Mouse (Mus musculus) MEL (cell line): ENCODE data around the gene Plekhg6. TPM values are rescaled to one million over a fixed set of nuclear protein-coding genes. Genes with fewer than 3 reads are reported as not detected.

Source experiments
- DNase-seq: peaks from one replicate; pipeline ENCODE4 v3.0.0; 2011; ENCODE audit warnings: low read depth, low spot score
- H3K27ac ChIP-seq: 2 replicates; pipeline ENCODE4 v1.5.1; 2012; ENCODE audit warnings: low read depth, mild to moderate bottlenecking, control low read depth, low read length, moderate library complexity; ENCODE audit not compliant: control insufficient read depth
- H3K27me3 ChIP-seq, 2 experiments: fragments of 150-350 bp in 1 of 2; sonication (generic) in 1 of 2; 2 replicates each; pipeline ENCODE4 v1.6.1; 2012; ENCODE audit warnings: low read length in 2 of 2, mild to moderate bottlenecking in 2 of 2, improper control_type of control experiment in 1 of 2, moderate library complexity in 1 of 2; ENCODE audit not compliant: insufficient read depth in 2 of 2, control insufficient read depth in 1 of 2
- H3K36me3 ChIP-seq, 2 experiments: 2 replicates each; pipeline ENCODE4 v1.6.1; 2012 to 2014; ENCODE audit warnings: low read length in 2 of 2, improper control_type of control experiment in 1 of 2, inconsistent platforms in 1 of 2, mild to moderate bottlenecking in 1 of 2; ENCODE audit not compliant: insufficient read depth in 2 of 2, control insufficient read depth in 1 of 2
- H3K4me1 ChIP-seq, 2 experiments: fragments of 150-350 bp in 1 of 2; sonication (generic) in 1 of 2; 2 replicates each; pipeline ENCODE4 v1.6.1; 2012; ENCODE audit warnings: low read length in 2 of 2, improper control_type of control experiment in 1 of 2, mild to moderate bottlenecking in 1 of 2; ENCODE audit not compliant: insufficient read depth in 2 of 2, control insufficient read depth in 1 of 2
- H3K4me3 ChIP-seq, 2 experiments: fragments of 150-350 bp in 1 of 2; sonication (generic) in 1 of 2; 2 replicates each; pipeline ENCODE4 v1.5.1; 2012; ENCODE audit warnings: low read depth in 2 of 2, low read length in 2 of 2, mild to moderate bottlenecking in 2 of 2, moderate library complexity in 2 of 2, control low read depth in 1 of 2, improper control_type of control experiment in 1 of 2; ENCODE audit not compliant: control insufficient read depth in 1 of 2, insufficient read depth in 1 of 2
- H3K79me2 ChIP-seq: 2 replicates; pipeline ENCODE4 v1.6.1; 2012; ENCODE audit warnings: mild to moderate bottlenecking, low read length, moderate library complexity; ENCODE audit not compliant: control insufficient read depth, poor library complexity, insufficient read depth
- H3K9ac ChIP-seq: 2 replicates; pipeline ENCODE4 v1.6.1; 2012; ENCODE audit warnings: low read depth, mild to moderate bottlenecking, control low read depth, low read length, moderate library complexity; ENCODE audit not compliant: control insufficient read depth, poor library complexity, severe bottlenecking
- H3K9me3 ChIP-seq: fragments of 150-350 bp; sonication (generic); replicated peaks from 2 replicates; pipeline ENCODE4 v1.6.1; 2012; ENCODE audit warnings: mild to moderate bottlenecking, low read length, improper control_type of control experiment, moderate library complexity; ENCODE audit not compliant: insufficient read depth
- CHD2 ChIP-seq: IDR thresholded peaks from 2 replicates; pipeline ENCODE4 v1.6.1; 2011; ENCODE audit warnings: low read length, improper control_type of control experiment
- CTCF ChIP-seq, 3 experiments: IDR thresholded peaks in 2 of 3; conservative IDR thresholded peaks in 1 of 3; 2 replicates each; pipeline ENCODE4 v1.5.1; 2011 to 2012; ENCODE audit warnings: low read length in 3 of 3, low read depth in 2 of 3, mild to moderate bottlenecking in 2 of 3, improper control_type of control experiment in 1 of 3, inconsistent platforms in 1 of 3, mixed read lengths in 1 of 3, moderate library complexity in 1 of 3; ENCODE audit not compliant: control insufficient read depth in 1 of 3, insufficient read depth in 1 of 3, poor library complexity in 1 of 3, severe bottlenecking in 1 of 3
- E2F4 ChIP-seq: IDR thresholded peaks from 2 replicates; pipeline ENCODE4 v1.6.1; 2011; ENCODE audit warnings: low read depth, low read length, improper control_type of control experiment, borderline replicate concordance
- EP300 ChIP-seq, 2 experiments: IDR thresholded peaks; 2 replicates each; pipeline ENCODE4 v1.6.1; 2011; ENCODE audit warnings: improper control_type of control experiment in 2 of 2, low read length in 2 of 2, low read depth in 1 of 2, mild to moderate bottlenecking in 1 of 2
- GABPA ChIP-seq: IDR thresholded peaks from 2 replicates; pipeline ENCODE4 v1.6.1; 2012; ENCODE audit warnings: low read depth, mild to moderate bottlenecking, inconsistent platforms, low read length, improper control_type of control experiment, moderate library complexity
- GATA1 ChIP-seq: IDR thresholded peaks from 2 replicates; pipeline ENCODE4 v1.6.1; 2011; ENCODE audit warnings: low read depth, low read length, improper control_type of control experiment
- HCFC1 ChIP-seq: IDR thresholded peaks from 2 replicates; pipeline ENCODE4 v1.6.1; 2012; ENCODE audit warnings: low read depth, mild to moderate bottlenecking, inconsistent platforms, low read length, improper control_type of control experiment, moderate library complexity
- MAFK ChIP-seq: IDR thresholded peaks from 2 replicates; pipeline ENCODE4 v1.6.1; 2011; ENCODE audit warnings: low read depth, mild to moderate bottlenecking, low read length, improper control_type of control experiment, borderline replicate concordance
- MAX ChIP-seq: IDR thresholded peaks from 2 replicates; pipeline ENCODE4 v1.6.1; 2011; ENCODE audit warnings: low read length, improper control_type of control experiment
- MXI1 ChIP-seq: IDR thresholded peaks from 2 replicates; pipeline ENCODE4 v1.6.1; 2011; ENCODE audit warnings: mild to moderate bottlenecking, low read depth, low read length, improper control_type of control experiment
- MYB ChIP-seq: IDR thresholded peaks from 2 replicates; pipeline ENCODE4 v1.6.1; 2011; ENCODE audit warnings: mild to moderate bottlenecking, low read depth, low read length, improper control_type of control experiment
- NELFE ChIP-seq: IDR thresholded peaks from 2 replicates; pipeline ENCODE4 v1.6.1; 2011; ENCODE audit warnings: low read depth, low read length, improper control_type of control experiment
- NRF1 ChIP-seq: IDR thresholded peaks from 2 replicates; pipeline ENCODE4 v1.6.1; 2014; ENCODE audit warnings: low read depth, mild to moderate bottlenecking, inconsistent platforms, low read length, improper control_type of control experiment, moderate library complexity; ENCODE audit not compliant: poor library complexity, insufficient read depth, severe bottlenecking
- POLR2A ChIP-seq, 2 experiments: IDR thresholded peaks; 2 replicates each; pipeline ENCODE4 v1.6.1; 2011 to 2012; ENCODE audit warnings: low read length in 2 of 2, mild to moderate bottlenecking in 2 of 2, control low read depth in 1 of 2, improper control_type of control experiment in 1 of 2, low read depth in 1 of 2, moderate library complexity in 1 of 2; ENCODE audit not compliant: control insufficient read depth in 1 of 2, insufficient read depth in 1 of 2, poor library complexity in 1 of 2
- POLR2AphosphoS2 ChIP-seq: IDR thresholded peaks from 2 replicates; pipeline ENCODE4 v1.6.1; 2011; ENCODE audit warnings: low read length, improper control_type of control experiment
- POLR2AphosphoS5 ChIP-seq: IDR thresholded peaks from 2 replicates; pipeline ENCODE4 v1.6.1; 2012; ENCODE audit warnings: low read depth, borderline replicate concordance, mild to moderate bottlenecking, inconsistent platforms, low read length, moderate library complexity, mixed read lengths
- RAD21 ChIP-seq: IDR thresholded peaks from 2 replicates; pipeline ENCODE4 v1.6.1; 2011; ENCODE audit warnings: mild to moderate bottlenecking, low read depth, low read length, improper control_type of control experiment
- SMC3 ChIP-seq: IDR thresholded peaks from 2 replicates; pipeline ENCODE4 v1.6.1; 2011; ENCODE audit warnings: low read depth, low read length, improper control_type of control experiment
- TAL1 ChIP-seq: IDR thresholded peaks from 2 replicates; pipeline ENCODE4 v1.6.1; 2012; ENCODE audit warnings: mild to moderate bottlenecking, inconsistent platforms, low read length, moderate library complexity, mixed read lengths
- UBTF ChIP-seq: IDR thresholded peaks from 2 replicates; pipeline ENCODE4 v1.6.1; 2012; ENCODE audit warnings: low read depth, mild to moderate bottlenecking, inconsistent platforms, low read length, improper control_type of control experiment, moderate library complexity, borderline replicate concordance; ENCODE audit not compliant: insufficient read depth
- ZC3H11A ChIP-seq: IDR thresholded peaks from 2 replicates; pipeline ENCODE4 v1.6.1; 2012; ENCODE audit warnings: low read depth, mild to moderate bottlenecking, inconsistent platforms, low read length, improper control_type of control experiment
- ZKSCAN1 ChIP-seq: IDR thresholded peaks from 2 replicates; pipeline ENCODE4 v1.6.1; 2012; ENCODE audit warnings: low read depth, mild to moderate bottlenecking, inconsistent platforms, low read length, improper control_type of control experiment, moderate library complexity
- ZMIZ1 ChIP-seq: IDR thresholded peaks from 2 replicates; pipeline ENCODE4 v1.6.1; 2012; ENCODE audit warnings: low read depth, mild to moderate bottlenecking, inconsistent platforms, low read length, improper control_type of control experiment, moderate library complexity
- polyA plus RNA-seq, 2 experiments: library from polyadenylated mRNA; stranded (reverse) in 1 of 2; unstranded in 1 of 2; fragments of >175 nt in 1 of 2; fragments of >200 nt in 1 of 2; gene quantifications; 2 replicates each; pipeline versions ENCODE4 v1.2.1 to v1.2.4; 2012; ENCODE audit warnings: low replicate concordance in 2 of 2, low read depth in 1 of 2; ENCODE audit not compliant: insufficient read length in 2 of 2, insufficient read depth in 1 of 2, missing spikeins in 1 of 2
- total RNA-seq: library from RNA; depleted of rRNA; stranded (reverse); fragments of 300-350 nt; gene quantifications from 2 replicates; pipeline ENCODE4 v1.2.3, GENCODE M21; 2012

Plekhg6 gene
- total and polyA plus RNA-seq, 3 experiments = 0.13 TPM; not detected in 2

DNA sequence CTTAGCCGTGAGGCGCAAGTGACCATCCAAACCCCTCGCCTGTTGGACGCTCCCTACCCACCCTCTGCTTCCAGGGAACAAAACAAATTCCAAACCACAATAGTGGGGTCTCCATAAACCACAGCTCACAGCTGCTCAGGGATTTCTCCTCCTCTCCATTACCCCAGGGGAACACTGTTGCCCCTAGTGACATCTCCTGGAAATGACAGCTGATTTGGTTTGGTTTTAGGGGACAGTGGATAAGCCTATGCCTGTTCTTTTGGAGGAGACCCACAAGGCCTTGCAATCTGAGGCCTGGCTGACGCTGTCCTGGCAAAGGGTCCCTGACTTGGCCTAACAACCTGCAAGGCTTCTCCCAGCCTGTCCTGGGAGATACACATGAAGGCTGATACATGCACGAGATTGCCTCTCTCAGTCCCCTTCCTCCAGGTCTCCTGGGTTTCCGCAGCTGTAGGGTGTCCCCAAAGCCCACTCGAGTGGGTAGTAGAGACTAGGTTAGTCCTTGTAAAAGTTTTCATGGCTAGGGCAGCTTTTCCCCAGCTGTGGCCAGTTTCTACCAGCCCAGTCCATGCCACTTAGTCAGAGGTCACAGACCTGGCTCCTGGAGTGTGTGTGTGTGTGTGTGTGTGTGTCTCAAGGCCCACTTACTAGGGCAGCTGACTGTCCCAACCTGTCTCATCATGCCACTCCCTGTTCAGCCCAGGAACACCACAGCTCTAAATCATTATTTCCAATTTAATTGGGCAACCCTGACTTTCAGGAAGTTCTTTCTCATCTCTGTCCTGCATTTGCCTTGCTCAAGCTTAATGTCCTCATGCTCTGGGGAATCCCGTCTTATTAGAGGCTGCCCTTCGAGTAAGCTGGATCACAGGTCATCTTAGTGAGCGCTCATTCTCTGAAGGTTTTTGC is 4.7 kb upstream of the Plekhg6 start:
- H3K9me3 ChIP-seq = no peaks in the 10 kb centered on the region
- H3K4me1 ChIP-seq = no peaks in the 10 kb centered on the region
- H3K79me2 ChIP-seq = no peaks in the 10 kb centered on the region
- H3K9ac ChIP-seq = no peak overlapping the region
- peak; percentile 40 for DNase-seq
- peaks cover 0 to 2% of the 10 kb centered on the region in 2 experiments; a peak in 2 of 4 replicates for H3K27me3 ChIP-seq
- peak; percentile 37 to 72 (median 54) for TF ChIP-seq CTCF (IDR thresholded peaks at IDR 0.05 in 2 of 3, conservative IDR thresholded peaks at IDR 0.05 in 1 of 3; ENCODE audit: control insufficient read depth in 1 of 3, insufficient read depth in 1 of 3, low read depth in 2 of 3, low read length in 3 of 3, poor library complexity in 1 of 3, severe bottlenecking in 1 of 3)
- TF ChIP-seq SMC3 = peak; percentile 24
- TF ChIP-seq HCFC1 = no peak
- TF ChIP-seq NRF1 = no peak
- TF ChIP-seq RAD21 = peak; percentile 18
- no peak overlapping the region for H3K4me3 ChIP-seq
- H3K27ac ChIP-seq = no peak overlapping the region
- no peaks in the 10 kb centered on the region for H3K36me3 ChIP-seq

DNA sequence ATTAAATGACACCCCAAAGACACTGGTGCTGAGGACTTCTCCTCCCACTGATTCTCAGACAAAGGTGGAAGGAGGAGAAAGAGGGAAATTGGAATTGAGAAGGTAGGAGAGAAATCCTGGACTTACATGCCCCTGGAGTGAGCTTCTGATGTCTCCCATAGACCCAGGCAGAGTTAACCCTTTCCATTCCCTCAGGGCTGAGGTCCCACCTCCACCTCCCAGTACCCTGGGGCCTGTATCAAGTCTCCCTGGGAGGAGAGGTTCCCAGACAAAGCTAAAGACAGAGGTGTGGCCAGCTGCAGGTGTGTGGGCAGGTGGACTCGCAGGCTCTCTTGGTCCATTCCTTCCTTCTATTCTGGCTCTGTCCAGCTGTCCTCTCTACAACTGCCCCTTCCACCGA is 1.4 kb upstream of the Plekhg6 start:
- TF ChIP-seq MXI1 (no peak), GABPA (no peak), POLR2AphosphoS2 (no peak), TAL1 (no peak), GATA1 (no peak), ZC3H11A (no peak), NELFE (no peak)

DNA sequence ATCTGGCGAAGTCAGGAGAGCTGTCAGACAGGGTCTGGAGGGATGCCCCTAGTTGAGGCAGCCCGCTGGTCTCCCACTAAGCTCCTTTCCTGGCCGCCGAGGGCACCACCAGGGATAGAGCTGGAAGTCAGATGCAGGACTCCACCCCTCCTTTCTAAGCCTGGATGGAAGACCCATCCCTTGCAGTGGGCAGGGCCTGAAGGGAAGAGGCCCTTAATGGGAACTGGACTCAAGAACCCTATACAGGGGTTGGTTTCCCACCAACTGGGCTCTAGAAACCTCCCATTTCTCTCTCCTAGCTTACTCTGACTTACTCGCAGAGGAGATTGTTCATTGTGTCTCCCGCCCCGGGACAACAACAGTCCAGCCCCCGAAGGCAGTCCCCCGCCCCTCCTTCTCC is 812 bp downstream of the Plekhg6 start:
- H3K4me3 ChIP-seq = no peak overlapping the region
- TF ChIP-seq MYB (no peak), ZMIZ1 (no peak), GABPA (no peak), EP300 (IDR thresholded peaks at IDR 0.05; ENCODE audit: low read depth in 1 of 2, low read length in 2 of 2) (no peak), POLR2A (IDR thresholded peaks at IDR 0.05; ENCODE audit: control insufficient read depth in 1 of 2, insufficient read depth in 1 of 2, low read depth in 1 of 2, low read length in 2 of 2, poor library complexity in 1 of 2) (no peak), POLR2AphosphoS5 (no peak), MAFK (no peak), E2F4 (no peak), CHD2 (no peak), ZKSCAN1 (no peak), RAD21 (no peak), MAX (no peak), UBTF (no peak), POLR2AphosphoS2 (no peak)
- no peaks in the 10 kb centered on the region for H3K9me3 ChIP-seq
- no peak for DNase-seq
- no peaks in the 10 kb centered on the region for H3K4me1 ChIP-seq
- no peaks in the 10 kb centered on the region; a peak in 2 of 4 replicates for H3K27me3 ChIP-seq
- no peaks in the 10 kb centered on the region for H3K79me2 ChIP-seq
- H3K9ac ChIP-seq = no peak overlapping the region
- H3K36me3 ChIP-seq = no peaks in the 10 kb centered on the region
- no peak overlapping the region for H3K27ac ChIP-seq

More for the DNA sequence above, 1.4 kb upstream of the Plekhg6 start:
- no peaks in the 10 kb centered on the region; a peak in 2 of 4 replicates for H3K27me3 ChIP-seq
- H3K9me3 ChIP-seq = no peaks in the 10 kb centered on the region
- no peaks in the 10 kb centered on the region for H3K36me3 ChIP-seq
- no peak overlapping the region for H3K27ac ChIP-seq
- H3K9ac ChIP-seq = no peak overlapping the region
- no peaks in the 10 kb centered on the region for H3K4me1 ChIP-seq
- no peak for DNase-seq
- H3K79me2 ChIP-seq = no peaks in the 10 kb centered on the region
- no peak overlapping the region for H3K4me3 ChIP-seq
